Mouse (Mus musculus) embryo, embryonic 10 days (tissue): ENCODE results near the gene Fam20b.

Experiments used
- DNase-seq: peaks from one replicate; pipeline ENCODE4 v3.0.0-alpha.2; 2015; ENCODE audit warnings: low spot score

Gene Fam20b

DNA sequence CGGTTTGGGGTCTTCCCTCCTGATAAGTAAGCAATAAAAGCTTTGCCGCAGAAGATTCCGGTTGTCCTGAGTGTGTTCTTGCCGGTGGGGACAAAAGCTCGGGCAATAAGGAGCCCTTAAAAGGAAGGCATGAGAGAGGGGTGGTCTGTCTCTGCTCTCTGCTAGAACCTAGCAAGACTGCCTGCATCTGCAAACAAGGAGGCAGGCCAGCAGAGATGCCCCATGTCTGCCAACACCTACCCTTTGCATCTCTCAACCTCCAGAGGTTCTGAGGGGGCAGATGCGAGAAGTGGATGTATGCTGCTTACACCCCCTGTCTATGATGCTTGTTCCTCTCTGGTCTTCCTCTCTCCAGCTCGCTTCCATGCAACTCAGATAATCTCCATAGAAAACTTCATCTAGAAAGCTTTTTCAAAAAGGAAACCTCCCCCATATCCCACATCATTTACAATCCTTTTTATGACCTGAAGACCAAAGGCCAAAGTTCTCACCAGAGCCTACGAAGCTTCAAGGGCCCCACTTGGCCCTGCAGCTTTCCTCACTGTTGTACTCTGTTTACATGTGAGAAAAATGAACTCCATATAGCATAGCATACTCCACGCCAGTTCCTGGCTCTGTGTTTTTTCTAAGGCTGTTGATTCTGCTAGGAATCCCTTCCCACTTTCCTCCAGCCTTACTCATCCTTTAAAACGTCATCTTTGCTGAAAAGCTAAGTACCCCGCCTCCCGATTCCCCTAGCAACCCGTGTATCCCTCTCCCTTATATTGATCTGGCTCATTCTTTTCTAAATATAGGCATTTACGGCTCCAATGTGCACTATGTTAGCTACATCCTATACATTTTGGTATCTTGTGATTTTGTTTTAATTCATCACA, 8.6 kb upstream of the Fam20b start:
- no peak for DNase-seq

DNA sequence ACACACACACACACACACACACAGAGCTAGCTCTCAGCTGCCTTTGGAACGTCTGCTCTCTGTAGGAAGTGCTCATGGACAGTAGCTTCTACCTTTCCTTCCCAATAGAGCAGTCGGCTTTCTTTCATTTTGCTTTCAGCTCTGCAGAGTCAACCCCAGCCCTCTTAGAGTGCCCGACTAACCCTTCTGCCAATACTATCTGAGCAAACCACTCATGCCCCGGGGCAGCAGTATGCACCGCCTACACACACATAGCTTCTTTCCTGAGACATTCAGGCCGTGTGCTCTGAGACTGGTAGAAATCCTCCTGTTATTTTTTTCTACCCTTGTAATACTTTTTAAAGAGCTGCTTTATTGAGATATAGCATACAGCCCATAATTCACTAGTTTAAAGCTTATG, 3.2 kb upstream of the Fam20b start:
- DNase-seq: no peak

DNA sequence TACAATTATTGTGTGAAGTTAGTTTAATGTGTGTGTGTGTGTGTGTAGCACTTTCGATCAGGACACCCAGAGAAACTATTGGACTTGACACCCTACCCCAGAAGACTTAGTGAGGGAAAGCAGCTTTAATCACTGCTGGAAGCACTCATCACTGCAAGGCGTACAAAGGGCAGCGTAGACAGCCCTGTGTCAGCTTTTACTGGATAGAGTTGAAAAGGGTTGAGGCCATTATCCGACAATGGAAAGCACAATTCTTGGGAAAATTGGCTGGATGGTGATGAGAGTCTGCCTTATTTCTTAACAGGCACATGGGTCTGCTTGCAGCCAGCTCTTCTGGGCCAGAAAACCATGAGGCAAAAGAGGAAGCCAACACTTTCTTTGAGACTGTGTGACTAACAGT, 1.2 kb upstream of the Fam20b start:
- no peak for DNase-seq

DNA sequence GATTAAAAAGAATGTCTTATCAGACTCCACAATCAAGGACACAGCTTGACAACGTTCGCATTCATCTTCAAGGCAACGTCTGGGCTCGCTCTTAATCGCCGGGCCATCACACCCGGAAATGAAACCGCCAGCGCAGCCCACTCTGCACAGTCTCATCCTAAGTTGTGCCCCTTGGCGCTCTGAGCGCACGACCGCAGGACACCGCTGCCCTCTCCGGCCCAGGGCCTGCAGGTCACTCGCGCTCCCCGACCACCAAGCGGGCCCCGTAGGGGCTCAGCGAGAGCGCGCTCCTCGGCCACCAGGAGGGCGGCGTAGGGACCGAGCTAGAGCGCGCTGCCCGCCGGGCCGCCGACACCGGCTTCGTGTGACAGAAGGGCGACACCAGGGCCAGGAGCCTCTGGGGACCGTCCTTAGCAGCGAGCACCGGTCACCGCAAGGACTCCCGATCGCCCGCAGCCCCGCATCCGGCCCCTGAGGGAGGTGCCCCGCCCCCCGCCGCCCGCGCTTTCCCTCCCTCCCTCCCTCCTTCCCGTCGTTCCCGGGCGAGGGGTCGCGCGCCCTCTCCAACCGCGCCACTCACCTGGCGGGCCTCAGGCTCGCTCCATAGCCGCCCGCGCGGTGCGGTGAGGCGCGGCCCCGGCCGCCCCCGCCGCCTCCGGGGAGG, 468 bp downstream of the Fam20b start:
- DNase-seq: peak; percentile 75

DNA sequence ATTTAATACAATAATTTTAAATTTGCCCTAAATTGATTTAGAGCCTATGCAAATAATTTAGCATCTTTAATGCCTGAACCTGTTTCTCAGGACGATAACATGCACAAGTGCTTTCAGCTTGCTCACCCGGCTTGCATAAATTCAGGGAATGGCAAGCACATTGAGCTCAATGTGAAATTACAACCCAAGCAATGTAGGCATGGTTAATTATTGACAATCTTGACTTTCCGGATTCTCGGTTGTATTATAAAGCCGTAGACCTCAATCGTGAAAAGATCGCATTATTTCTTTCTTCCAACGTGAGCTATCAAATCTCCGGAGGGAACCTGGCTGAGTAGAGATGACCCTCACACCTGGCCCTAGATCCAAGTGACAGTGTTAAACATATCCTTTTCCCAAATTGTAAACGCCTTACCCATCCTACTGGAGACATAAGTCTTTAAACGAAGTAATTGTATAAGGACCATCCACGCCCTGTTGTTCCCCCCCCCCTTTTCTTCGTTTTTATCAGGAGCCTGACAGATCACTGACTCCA, 1.1 kb downstream of the Fam20b start:
- DNase-seq: no peak

DNA sequence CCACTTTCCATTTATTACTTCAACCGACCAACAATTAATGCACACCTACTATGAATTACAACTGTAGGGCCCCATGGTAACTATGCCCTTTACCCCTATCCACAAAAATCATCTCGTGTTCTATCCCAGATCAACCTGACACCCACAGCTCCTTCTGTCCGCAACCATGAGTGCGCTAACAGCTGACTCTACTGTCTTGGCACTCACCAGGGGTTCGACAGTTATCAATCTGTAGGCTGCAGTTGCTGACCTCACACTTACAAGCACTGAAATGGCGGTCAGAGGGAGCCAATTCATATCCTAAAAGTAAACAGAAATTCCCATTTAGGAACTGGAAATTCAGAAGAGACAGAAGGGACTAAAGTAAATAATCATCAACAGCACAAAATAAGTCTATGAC, 2.2 kb downstream of the Fam20b start:
- no peak for DNase-seq

DNA sequence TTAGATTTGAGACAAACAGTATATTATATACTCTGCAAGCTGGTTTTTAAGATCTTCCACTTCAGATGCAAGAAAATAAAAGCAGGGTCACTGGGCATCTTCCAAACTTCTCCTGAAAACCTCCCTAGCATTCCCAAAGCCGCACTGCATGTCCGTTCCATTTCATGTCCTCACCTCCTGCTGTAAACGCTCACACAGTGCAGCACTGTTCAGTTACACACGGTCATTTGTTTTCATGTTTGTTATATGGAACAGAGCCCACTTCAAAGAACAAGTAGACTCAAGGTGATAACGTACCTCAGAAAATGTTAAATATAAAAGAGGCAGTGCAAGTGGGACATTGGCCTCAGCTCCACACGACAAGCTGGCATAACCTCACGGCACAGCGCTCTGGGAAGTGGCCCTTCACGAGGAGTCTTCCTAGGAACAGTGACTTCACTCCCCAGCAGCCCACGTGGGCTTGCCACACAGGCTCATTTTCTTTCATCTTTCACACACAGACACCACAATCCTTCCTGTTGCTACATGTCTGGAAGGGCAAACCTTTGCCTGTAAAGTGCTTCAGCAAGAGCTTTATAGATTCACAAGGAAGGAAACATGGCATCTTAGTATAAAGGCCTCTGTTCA, 8.3 kb downstream of the Fam20b start:
- DNase-seq: no peak

DNA sequence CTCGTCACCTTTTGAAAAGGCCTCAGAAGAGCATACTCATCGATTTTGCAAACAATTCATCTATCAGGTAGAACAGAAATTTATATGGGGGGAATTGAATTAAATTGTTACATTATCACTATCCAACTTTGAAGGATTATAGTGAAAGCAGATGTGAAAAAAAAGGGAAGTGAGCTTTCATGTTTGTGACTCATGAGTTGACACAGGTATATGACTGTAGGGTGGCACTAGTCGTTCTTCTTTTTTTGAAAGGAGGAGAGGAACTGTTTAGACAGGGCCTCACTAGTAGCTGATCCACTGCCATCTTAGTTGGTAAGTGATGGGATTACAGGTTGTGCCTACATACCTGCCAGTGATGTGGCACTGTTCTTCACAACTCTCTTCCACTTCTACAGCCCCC, 10.2 kb downstream of the Fam20b start:
- DNase-seq: no peak

DNA sequence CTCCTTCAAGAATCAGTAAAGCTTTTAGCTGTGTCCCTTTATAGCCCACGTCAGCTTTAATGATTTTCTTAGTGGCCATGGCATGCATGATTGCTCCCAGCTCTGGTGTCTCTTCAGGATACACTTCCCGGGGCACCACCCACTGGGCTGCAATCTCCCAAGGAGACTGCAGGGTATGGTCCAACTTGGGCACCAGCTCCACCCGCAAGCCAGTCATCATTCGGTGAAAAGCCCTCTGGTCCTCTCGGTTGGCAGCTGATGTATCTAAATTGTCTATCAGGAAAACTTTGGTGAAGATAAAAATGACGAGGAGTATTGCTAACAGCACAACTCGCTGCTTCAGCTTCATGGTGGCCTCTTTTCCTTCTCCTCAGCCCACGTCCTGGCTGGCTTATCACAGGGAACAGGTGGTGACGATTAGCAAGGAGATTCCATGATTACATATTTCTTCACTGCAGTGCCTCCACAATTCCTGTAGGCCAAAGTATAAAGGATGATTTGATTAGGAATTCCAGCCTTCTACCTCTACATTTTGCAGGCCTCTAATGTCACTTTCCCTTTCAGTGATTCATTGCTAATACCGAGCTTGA, 13.1 kb downstream of the Fam20b start:
- no peak for DNase-seq

DNA sequence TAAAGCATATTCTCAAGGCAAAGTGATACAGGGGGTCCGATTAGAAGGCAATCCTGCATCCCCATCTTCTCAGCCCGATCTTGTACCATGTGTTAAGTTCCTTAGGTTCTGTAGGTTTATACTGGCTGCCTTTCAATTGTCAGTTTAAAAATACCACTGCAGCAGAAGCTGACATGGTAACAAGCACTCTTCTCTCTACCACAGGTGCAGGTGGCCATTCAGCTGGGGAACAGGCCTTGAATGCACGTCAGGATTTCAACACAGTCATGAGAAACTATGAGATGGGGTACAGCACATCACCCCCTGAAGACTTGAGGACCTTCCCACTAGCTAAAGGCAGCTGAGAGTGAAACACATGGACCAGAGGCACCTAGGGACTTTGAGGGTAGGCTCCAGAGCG, 15.4 kb downstream of the Fam20b start:
- no peak for DNase-seq

DNA sequence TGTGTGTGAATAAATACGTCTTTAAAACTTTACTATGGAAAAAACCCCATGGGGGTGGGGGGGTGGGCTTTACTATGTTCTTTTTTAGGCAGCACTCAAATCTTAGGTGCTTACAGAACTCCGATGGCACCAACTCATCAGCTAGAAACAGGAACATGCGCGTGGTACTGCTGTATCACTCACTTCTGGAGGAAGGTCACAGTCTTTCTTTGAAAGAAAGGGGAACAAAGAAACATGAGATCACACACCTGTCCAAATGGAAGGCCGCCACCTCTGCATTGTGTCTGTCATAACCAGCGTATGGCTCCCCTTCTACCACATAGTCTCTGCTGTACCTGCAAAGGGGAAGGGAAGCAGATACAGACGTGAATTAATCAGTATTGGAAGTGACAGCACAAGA, 16.7 kb downstream of the Fam20b start:
- no peak for DNase-seq

DNA sequence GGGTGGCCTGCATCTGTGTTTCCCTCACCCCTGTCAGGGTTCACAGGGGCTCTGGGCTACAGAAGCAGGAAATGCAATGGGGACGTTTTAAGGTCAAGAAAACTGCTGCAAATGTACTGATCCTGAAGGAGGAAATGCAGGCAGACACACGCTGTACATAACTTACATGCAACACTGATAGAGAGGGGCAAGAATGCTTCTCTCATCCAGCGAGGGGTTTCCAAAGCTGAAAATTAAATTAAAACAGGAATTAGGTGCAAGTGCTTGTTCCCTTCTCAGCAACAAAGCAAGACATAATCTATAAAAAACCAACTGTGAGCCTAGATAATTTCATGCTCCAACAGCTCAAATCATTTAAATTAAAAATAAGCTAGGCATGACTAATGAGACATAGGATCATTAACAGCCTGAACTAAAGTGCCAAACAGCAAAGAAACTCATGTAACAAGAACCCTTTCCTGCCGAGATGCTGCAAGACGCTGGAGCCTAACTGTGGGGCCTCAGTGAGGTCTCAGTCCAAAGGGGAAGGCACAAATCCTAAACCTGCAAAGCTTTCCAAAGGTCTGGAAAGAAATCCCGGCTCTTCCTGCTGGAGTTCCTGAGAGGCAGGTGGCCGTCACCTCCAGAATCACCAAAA, 32.7 kb downstream of the Fam20b start:
- no peak for DNase-seq

DNA sequence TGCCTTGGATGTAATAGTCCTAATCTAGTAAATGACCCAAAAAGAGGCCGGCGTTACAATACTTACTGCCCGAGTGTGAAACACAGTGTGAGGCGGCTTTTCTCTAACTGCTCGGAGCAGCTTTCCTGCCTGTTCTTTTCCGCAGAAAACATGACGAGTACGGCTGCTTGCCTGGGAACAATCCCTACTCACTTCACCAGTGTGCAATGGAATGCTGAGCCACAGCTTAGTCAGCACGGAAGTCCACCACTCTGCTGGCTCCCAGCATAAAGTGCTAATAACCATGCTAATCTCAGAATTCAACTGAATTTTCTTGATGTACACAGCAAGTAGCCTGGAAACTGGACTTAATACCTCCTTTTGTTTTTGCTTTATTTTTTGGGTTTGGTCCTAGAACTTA, 39.3 kb downstream of the Fam20b start:
- no peak for DNase-seq

DNA sequence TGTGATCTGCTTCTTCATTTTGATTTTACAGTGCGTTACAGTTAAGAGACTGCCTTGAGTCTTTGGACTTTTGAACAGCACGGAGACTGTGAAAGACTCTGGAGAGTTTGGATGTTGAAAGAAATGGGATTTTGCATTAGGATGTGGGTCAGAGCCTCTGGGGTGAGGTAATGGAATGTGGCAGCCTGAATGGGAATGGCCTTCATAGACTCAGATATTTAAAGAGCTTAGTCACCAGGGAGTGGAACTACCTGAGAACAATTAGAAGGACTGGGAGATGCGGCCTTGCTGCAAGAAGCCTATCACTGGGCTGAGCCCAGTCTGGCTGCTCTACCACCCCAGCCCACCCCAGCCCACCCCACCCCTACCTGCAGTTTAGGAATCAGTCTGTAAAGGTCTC, 41.7 kb downstream of the Fam20b start:
- DNase-seq: no peak

DNA sequence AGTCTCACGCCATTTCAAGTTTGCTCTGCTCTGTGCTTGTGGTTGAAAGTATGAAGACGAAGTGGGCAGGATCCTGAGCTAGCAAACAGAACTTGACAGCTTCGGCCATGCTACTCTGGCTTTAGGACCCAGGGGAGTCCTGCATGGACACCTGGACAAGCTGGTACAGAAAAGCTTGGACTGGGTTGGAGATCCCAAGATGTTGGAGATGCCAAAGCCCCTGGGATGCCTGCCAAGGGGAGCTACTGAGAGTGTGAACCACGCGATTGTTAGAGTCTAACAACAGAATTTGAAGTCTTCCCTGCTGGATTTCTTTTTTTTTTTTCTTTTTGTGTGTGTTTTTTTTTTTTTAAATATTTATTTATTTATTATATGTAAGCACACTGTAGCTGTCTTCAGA, 42.3 kb downstream of the Fam20b start:
- no peak for DNase-seq

DNA sequence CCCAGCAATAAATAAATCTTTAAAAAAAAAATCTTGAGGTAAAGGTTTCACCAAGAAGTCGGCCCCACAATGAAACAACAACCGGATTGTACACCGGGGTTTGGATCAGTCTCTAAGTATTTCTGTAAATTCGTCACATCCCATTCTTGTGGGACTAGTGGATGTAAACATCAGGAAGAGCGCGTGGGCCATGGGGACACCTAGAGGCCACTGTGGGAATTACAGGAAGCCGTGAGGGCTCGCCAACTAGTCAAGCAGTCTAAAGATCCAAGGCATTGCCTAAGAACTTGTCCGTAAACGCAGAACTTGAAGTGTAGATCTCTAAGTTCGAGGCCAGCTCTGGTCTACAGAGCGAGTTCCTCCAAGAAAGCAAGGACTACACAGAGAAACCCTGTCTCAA, 42.7 kb downstream of the Fam20b start:
- peak; percentile 72 for DNase-seq

DNA sequence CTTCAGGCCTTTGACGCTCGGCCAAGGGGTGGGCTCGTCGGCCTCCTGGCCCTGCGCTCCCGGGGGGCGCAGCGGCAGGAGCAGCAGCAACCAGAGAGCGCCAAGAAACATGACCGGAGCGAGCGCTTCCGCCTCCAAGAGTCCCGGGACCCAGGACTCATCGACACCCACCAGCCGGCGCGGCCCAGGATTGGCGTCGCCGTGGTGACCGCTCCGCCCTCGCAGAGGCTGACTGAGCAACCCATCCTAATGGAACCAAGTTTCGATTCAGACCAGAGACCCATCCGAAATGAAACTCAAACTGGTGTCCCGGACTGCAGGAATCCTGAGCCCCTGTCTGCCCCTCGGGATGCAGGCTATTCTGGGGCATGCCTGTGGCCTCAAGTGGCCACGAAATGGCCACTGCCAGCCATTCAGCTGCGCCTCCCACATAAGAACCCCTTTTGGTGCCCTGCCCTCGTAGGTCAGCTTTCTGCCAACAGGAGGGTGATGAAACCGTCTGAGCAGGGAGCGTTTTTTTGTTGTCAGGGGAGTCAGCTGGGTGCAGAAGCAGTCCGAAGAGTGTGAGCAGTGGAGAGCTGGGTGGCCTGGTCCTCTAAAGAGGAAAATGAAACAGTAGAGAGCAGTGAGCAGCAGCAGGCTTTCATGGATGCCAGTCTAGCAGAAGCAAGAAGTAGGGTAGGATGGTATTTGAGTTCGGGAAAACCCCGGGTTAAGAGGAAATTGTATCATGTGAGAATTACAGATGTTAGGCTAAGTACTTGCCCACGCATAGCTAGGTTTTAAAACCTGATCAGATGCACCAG, 44.5 kb downstream of the Fam20b start, which contains the start of gene Tor3a:
TSS of gene Tor3a (minus strand) at position 162 of the 806 bp plus-strand sequence.
- DNase-seq: peak; percentile 86

DNA sequence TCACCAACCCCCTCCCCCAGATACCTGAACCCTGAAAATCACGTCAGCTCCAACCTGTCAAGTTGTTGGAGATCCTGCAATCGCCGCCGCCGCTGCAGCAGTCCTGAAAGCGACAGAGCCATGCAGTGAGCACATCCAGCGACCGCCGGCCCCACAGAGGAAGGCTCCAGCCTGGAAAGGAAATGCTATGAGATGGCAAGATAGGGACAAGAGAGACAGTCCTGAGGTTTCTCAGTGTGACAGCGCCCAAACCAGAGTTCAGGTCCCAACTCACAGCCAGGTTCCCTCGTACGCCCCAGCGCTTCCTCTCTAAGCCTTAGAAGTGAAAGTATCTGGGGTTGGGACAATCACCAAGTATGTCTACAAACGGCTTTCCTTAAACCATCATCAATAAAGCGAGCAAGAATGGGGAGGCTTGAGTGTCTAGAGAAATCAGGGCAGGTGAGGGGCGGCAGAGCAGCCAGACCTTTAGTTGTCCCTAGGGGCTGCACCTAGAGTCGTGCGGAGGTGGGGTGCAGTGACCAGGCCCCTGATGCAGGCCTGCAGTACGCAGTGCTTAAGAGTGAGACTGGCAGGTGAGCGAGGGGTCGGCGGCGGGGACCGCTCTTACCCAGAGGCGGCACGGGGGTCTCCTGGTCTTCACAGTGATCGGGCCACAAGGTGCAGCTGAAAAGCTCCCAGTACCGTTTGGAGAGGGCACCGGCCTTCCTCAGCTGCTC, 45.3 kb downstream of the Fam20b start:
- peak; percentile 52 for DNase-seq

DNA sequence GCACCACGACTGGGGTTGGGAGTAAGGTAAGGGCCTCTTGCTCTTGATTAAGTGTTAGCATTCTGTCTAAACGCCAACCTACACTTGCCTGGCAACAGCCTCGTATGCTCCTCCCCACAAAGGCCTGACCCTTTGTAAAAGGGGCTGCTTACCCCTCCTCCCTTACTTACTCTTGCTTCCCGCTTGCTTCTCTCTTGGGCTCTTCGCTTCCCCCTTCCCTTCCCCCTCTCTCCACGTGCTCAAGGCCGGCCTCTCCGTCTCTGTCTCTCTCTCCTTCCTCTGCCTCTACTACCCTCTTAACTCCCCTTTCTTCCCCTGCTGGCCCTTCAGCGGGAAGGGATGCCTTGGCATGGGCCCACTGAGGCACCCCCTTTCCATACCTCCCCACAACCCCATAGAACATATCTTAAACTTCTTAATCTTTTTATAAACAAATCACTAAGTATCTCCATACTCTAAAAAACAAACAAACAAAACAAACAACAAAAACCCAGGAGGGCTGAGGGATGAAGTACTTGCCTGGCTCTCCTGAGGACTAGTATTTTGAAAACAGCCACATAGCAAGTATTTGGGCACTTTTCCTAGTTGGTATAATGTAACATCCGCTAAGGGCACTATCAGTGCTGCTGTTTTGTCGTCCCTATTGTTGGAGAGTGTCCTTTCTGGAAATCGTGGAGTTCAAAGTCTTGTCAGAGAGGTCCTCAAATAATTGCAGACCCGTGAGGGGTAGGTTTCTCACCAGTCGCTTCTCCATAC, 46.0 kb downstream of the Fam20b start:
- peak; percentile 48 for DNase-seq

DNA sequence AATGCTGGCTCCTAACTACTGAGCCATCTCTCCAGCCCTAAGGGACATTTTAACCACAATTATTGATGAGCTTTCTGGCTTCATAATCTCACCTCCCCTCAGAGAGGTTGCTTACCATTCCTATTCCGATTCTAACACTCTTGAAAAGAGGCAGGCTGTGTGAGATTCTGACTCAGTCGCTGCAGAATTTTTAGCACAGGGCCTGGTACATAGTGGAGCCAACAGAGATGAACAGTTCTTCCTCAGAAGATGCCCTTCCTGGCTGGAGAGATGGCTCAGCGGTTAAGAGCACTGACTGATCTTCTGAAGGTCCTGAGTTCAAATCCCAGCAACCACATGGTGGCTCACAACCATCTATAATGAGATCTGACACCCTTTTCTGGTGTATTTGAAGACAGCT, 47.0 kb downstream of the Fam20b start:
- DNase-seq: no peak
